Mouse (Mus musculus) splenic B cell, adult 2 months (primary cell): ENCODE results near the gene Ghrh.

Experiments
- DNase-seq: peaks from one replicate; pipeline ENCODE4 v3.0.0-alpha.2; 2011; ENCODE audit warnings: low read depth, low spot score
- H3K27me3 ChIP-seq: 2 replicates; pipeline ENCODE4 v1.6.1; 2012; ENCODE audit warnings: mild to moderate bottlenecking, low read length, moderate library complexity, mixed read lengths; ENCODE audit not compliant: control insufficient read depth, poor library complexity, insufficient read depth, severe bottlenecking
- H3K36me3 ChIP-seq: 2 replicates; pipeline ENCODE4 v1.6.1; 2012; ENCODE audit warnings: mild to moderate bottlenecking, low read length, moderate library complexity, mixed read lengths; ENCODE audit not compliant: control insufficient read depth, poor library complexity, insufficient read depth, severe bottlenecking

The Ghrh gene

DNA sequence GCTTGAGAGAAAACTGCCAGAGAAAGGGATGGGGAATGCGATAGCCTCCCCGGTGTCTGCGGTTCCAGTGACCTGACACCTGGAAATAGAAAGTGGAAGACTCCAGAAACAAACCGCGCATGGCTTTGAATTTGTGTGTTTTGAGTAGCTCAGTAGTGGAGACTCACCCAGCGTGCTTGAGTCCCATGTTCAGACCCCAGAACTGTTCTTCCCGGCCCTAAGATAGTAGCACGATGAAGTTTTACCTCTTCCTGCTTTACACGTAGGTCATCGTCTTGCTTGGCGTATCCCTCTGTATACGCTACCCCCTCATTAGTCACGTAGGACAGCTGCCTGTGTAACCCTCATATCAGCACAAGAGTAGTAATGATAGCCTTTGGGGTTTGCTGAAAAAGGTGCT is 20.7 kb upstream of the Ghrh start:
- Histone ChIP-seq H3K36me3 (no peaks in the 10 kb centered on the region), H3K27me3 (no peaks in the 10 kb centered on the region)
- DNase-seq = no peak

DNA sequence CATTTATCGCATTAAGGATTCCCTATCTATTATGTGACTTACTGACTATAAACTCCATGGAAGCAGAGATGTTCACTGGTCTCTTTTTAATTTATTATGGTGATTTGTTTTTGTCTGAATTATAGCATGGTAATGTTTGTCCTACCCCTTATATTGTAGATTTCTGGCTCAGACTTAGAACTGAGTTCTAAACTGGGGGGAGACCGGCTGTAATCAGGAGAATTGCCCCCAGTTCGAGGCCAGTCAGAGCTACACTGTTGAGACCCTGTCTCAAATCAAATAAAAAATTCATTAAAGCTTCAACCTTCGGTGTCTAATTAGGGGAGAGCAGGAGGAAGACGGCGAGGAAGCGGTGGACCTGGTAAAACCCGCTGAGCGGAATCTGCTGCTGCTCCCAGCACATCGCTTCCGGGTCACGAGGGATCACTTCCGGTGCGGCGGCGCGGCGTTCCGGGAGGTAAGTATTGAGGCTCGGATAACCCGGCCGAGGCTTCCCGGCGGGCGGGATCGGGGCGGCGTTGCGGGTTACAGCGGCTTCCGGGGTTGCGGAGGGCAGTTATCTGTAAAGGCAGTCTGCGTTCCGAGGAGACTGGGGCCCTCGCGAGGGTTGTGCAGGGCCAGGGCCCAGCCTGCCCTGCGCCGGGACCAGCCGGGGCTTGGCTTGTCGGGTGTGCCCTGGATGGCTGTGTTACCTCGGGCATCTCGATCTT is 20.0 kb upstream of the Ghrh start, which contains the start of gene Manbal:
Gene Manbal, plus strand, starts transcription at position 411 of the 710 bp plus-strand sequence.
- H3K36me3 ChIP-seq = no peaks in the 10 kb centered on the region
- H3K27me3 ChIP-seq = no peaks in the 10 kb centered on the region
- DNase-seq = peak; percentile 93

DNA sequence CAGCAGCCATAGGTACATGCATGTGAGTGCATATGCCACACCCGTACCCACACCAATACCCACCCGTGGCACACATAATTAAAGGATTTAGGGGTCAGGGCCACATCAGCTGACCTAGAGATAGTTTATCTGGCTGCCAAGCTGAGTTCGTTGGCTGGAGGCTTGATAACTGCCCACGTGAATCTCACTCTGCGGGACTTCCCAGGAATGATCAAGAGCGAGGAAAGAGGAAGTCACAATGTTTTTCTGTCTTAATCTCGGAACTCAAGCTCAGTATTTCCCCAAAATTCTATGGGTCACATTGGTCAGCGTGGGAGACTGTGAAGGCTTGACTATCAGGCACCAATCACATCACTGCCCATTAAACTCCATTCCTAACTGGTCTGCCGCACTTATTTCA is 19.5 kb upstream of the Ghrh start:
- Histone ChIP-seq H3K27me3 (no peaks in the 10 kb centered on the region), H3K36me3 (no peaks in the 10 kb centered on the region)
- DNase-seq = peak; percentile 41

DNA sequence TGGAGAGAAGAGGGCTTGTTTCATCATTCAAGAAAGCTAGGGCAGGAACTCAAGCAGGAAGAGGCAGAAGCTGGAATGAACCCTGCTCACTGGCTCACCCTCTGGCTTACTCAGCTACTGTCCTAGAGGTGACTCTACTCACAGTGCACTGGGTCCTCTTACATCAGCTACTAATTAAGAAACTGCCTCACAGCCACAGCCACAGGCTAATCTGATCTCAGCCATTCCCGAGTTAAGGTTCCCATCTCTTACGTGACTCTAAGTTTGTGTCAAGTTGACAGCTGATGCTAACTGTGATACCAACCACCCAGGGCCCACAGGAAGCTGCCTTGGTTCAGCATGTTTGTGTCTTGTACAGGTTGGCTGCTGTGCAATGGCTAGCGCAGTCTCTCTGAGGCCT is 15.7 kb upstream of the Ghrh start:
- H3K36me3 ChIP-seq = no peaks in the 10 kb centered on the region
- H3K27me3 ChIP-seq = no peaks in the 10 kb centered on the region
- no peak for DNase-seq

DNA sequence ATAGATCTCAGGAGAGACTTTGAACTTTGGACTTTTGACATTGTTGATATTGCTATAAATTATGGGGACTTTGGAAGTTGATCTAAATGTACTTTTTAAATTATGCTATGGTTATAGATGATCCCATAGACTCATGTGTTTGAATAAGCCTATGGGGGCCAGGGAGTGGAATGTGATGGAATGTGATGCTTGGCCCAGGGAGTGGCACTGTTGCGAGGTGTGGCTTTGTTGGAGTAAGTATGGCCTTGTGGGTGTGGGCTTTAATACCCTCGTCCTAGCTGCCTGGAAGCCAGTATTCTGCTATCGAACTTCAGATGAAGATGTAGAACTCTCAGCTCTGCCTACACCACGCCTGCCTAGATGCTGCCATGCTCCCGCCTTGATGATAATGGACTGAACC is 12.7 kb upstream of the Ghrh start:
- Histone ChIP-seq H3K27me3 (no peaks in the 10 kb centered on the region), H3K36me3 (no peaks in the 10 kb centered on the region)
- no peak for DNase-seq

DNA sequence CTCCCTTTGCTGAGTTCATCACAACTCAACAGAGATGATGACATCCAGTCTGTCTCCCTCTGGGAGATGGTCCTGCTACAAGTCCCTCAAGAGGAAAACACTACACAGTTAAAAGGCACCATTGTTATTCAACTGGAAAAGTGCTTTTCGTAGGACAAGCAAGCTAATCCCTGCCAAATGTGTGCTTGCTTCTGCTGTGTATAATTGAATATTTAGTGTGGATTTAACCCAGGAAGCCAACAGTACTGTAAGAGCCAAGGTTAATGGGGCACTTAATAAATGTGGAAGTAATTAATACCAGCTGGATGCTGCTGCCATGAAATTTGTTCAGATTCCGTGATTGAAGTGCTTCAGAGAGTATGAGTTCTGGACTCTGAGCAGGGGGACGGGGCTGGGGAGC is 6.8 kb upstream of the Ghrh start:
- H3K27me3 ChIP-seq = no peaks in the 10 kb centered on the region
- no peak for DNase-seq

DNA sequence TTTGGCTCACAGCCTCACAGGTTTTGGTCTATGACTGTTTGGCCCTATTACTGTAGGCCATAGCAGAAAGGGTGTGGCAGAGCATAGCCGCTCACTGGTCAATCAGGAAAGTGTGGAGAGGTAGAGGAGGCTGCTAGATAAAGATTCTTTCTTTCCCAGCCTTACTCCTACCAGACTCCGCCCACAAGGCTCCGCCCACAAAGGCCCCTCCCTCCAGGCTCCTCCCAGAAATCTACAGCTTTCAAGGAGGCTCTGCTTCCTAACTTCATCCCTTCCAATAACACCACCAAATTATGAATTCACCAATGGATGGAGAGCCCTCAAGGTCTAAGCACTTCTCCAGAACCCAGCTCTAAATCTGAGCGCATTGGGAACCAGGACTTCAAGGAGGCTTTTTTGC is 5.9 kb upstream of the Ghrh start:
- H3K27me3 ChIP-seq = no peaks in the 10 kb centered on the region
- no peak for DNase-seq
- no peaks in the 10 kb centered on the region for H3K36me3 ChIP-seq

More for the DNA sequence above, 6.8 kb upstream of the Ghrh start:
- H3K36me3 ChIP-seq = no peaks in the 10 kb centered on the region

DNA sequence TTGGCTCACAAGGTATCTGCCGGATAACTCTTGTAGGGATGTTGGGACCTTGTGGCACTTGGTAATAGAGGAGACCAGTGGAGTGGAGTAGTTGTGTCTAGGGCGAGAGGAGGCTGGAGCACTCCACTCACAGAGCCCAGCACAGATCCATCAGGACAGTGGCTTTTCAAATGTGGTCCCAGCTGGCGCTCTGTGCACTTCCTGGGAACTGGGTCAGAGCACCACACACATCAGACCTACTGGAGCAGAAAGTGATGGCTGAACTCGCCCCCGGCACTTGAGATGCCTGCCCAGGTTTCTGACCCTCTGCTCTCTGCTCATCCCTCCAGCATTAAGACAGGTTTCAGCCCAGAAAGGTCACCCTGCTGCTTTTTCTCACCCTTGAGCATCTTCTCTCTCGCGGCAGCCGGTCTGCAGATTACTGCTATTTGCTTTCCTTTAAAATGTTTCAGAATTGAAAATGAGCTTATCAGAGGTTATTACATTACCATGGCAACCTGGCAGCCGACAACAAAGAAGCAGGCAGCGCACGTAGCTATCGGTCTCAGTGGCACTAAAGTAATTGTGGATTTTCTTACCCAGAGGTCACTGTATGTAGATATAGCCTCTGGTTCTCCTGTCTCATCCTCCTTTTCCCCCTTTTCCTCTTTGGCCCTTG is 1.9 kb upstream of the Ghrh start:
- DNase-seq = no peak

DNA sequence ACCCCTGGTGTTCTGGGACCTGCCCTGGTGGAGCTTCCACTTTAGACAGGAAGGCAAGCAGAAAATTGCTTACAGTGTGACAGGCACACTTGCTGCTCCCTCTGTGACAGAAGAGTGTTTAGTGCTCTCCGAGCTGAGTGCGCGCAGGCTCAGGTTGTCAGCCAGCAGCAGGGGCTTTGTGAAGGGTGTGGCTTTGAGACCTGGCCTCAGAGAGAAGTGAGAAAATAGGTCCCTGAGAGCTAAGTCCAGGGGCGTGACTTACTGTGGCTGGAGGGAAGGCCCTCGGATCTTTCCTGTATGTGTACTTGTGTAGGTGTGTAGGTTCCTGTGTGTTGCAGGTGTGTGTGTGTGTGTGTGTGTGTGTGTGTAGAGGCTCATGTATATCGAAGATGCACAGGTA is 4.0 kb downstream of the Ghrh start:
- Histone ChIP-seq H3K36me3 (no peaks in the 10 kb centered on the region), H3K27me3 (no peaks in the 10 kb centered on the region)
- no peak for DNase-seq

More for the DNA sequence above, 1.9 kb upstream of the Ghrh start:
- H3K36me3 ChIP-seq = no peaks in the 10 kb centered on the region
- no peaks in the 10 kb centered on the region for H3K27me3 ChIP-seq

DNA sequence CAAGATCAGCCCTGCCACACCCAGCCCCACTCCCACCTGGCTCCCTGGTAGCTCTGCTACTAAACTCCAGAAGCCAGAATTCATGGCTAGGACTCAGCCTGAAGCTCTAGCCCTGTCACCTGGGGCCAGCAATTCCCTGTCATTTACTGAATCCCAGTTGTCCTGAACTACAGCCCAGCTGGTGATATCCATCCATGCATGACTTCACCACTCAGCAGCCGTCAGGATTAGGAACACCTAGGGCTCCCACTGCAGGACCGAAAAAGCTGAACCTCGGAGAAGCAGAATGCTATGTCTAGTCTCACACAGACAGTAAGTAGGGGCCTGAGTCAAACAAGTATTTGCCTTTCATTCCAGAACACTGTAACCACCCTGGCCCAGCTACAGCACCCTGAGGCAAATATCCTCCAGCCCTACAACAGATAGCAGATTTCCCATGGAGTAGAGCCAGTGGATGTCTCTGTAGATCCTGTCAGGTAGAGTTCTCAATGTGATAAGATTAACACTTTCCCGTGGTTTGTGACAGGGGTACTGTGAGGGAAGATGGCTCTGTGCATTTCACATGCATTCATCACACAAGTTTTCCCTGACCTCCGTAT is 4.9 kb downstream of the Ghrh start:
- DNase-seq = no peak
- Histone ChIP-seq H3K36me3 (no peaks in the 10 kb centered on the region), H3K27me3 (no peaks in the 10 kb centered on the region)

DNA sequence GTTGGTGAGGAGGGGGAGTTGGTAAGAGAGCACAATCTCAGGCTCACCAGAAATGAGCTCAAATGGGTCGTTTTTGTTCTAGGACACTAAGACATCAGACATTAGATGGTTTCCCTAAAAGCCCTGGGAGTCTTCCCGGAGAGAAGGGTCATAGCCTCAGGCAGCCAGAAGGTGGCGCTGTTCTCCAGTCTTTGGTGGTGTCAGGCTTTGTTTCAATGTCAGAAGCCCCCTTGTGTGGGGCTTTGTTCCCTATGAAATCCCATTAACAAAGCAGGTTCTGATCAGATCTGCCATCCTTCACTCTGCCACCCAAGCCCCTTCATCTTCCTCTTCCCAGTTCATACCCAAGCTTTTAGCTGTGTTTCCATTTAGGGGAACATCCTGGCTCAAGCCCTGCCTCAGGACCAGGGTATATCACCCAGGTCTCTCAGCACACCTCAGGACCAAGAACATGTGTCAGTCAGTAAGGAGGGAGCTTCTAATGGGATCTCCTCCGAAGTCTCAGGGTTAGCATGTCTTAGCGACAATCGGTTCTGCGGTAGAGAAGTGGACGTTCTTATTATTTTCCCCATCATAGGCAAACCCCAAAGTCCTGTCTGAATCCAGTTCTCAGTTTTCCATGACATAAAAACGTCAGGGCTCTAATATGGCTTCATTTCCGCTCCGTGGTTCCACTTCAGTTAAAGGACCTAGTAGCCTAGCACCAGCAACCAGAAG is 5.6 kb downstream of the Ghrh start:
- DNase-seq = peak; percentile 71
- no peaks in the 10 kb centered on the region for H3K27me3 ChIP-seq

DNA sequence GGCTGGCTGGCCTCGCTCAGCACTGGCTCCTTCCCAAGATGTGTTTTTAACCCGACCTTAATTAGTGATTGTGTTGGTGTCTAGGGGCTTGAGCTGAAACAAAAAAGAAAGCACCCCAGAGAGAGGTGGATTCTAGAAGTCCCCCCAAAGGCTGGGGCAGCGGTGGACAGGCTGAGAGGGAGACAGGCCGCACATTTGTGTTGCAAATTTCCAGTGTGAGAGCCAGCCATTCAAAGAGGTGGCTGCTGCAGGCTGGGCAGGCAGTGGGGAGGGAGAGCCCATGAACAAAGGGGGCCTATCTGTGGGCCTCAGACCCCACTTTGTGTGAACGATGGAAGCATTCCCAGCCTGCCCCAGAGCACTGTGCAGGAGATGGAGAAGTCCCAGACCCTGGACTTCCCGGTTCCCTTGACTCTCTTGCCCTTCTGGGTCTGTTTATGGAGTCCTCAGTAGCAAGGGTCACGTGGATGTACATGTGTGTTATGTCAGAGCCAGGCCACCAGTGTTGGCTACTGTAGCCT is 7.0 kb downstream of the Ghrh start:
- H3K36me3 ChIP-seq = no peaks in the 10 kb centered on the region
- H3K27me3 ChIP-seq = no peaks in the 10 kb centered on the region
- DNase-seq = no peak

More for the DNA sequence above, 5.6 kb downstream of the Ghrh start:
- H3K36me3 ChIP-seq = no peaks in the 10 kb centered on the region

DNA sequence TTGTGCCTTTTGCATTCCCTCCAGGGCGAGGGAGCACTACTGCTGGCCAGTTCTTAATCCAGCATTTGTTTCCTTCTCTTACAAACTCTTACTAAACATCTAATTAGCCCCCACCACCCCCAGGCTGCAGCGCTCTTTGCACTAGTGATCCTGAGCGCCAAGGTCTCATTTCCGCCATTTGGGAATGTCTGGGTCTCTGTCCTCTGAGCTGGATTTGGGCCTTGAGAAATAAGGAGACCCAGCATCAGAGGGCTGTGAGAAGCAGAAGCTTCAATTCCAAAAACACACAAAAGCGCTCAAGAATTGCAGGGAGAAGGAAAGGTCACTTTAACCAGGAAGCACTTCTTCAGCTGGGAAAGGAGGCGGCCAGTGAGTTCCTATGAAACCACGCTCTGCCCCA is 7.8 kb downstream of the Ghrh start:
- no peak for DNase-seq
- Histone ChIP-seq H3K27me3 (no peaks in the 10 kb centered on the region), H3K36me3 (no peaks in the 10 kb centered on the region)

DNA sequence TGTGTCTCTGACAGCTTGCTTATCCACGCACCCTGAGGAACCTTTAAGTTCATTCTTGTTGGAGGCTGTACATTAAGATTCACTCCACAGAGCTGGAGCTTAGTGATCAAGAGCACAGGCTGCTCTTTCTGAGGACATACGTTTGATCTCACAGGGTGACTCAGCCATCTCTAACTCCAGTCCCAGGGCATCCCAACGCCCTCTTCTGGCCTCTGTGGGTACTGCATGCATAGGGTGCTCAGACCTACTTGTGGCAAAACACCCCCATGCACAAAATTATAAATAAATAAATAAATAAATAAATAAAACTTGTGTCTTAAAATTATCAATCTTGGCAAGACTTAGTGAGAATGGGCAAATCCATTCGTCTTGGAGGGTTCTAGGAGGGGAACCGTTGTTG is 8.6 kb downstream of the Ghrh start:
- Histone ChIP-seq H3K27me3 (no peaks in the 10 kb centered on the region), H3K36me3 (no peaks in the 10 kb centered on the region)
- DNase-seq = peak; percentile 78

DNA sequence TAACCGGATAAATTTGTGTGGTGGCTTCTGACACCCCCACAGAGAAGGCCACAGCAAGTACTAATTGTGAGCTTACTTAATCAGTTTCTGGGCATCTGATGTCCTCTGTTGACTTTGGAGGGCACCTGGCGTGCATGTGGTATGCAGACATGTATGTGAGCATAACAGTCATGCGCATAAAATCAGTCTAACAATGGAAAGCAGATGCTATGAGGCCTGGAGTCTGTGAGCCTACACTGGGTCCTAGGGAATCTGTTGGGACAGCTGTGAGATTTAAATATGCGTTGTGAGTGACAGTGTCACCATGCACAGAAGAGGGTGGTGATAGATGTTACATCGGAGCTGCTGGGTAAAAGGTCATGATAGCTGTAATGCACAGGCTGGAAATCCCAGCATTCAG is 15.2 kb downstream of the Ghrh start:
- Histone ChIP-seq H3K27me3 (no peaks in the 10 kb centered on the region), H3K36me3 (0 out of 2 replicates have a peak, but pooled peaks cover 3% of the 10 kb centered on the region)
- DNase-seq = no peak
